Mouse (Mus musculus) midbrain, postnatal 0 days (tissue): ENCODE measurements at regions not wholly inside any gene's neighbourhood (a gene's known extent, or its start where the extent isn't known, plus 50 kb on each side); places are given as distances from the start of the nearest gene placed in this dataset.

ENCODE experiments used
- ATAC-seq: fragments of 200-750 bp; cut with Nextera tagmentation; 2 replicates; pipeline ENCODE4 v1.8.0; 2017; ENCODE audit warnings: moderate number of reproducible peaks, mild to moderate bottlenecking, moderate TSS enrichment, moderate library complexity; ENCODE audit not compliant: low FRiP score
- DNase-seq: peaks from one replicate; pipeline ENCODE4 v3.0.0-alpha.2; 2015; ENCODE audit warnings: low spot score
- H3K27ac ChIP-seq: fragments of 300-500 bp; sonication (generic); 2 replicates; pipeline ENCODE4 v1.5.1; 2014; ENCODE audit warnings: low read depth, mild to moderate bottlenecking, low read length, mixed read lengths
- H3K27me3 ChIP-seq: fragments of 300-500 bp; sonication (generic); 2 replicates; pipeline ENCODE4 v1.6.1; 2014; ENCODE audit warnings: low read length, control low read depth, mixed read lengths; ENCODE audit not compliant: insufficient read depth
- H3K36me3 ChIP-seq: fragments of 300-500 bp; sonication (generic); 2 replicates; pipeline ENCODE4 v1.6.1; 2014; ENCODE audit warnings: low read length, control low read depth, mixed read lengths; ENCODE audit not compliant: insufficient read depth
- H3K4me1 ChIP-seq: fragments of 300-500 bp; sonication (generic); 2 replicates; pipeline ENCODE4 v1.6.1; 2014; ENCODE audit warnings: mild to moderate bottlenecking, control low read depth, antibody characterized with exemption, low read length, mixed read lengths; ENCODE audit not compliant: insufficient read depth
- H3K4me2 ChIP-seq: fragments of 300-500 bp; sonication (generic); 2 replicates; pipeline ENCODE4 v1.6.1; 2014; ENCODE audit warnings: low read depth, mild to moderate bottlenecking, low read length, mixed read lengths; ENCODE audit not compliant: poor library complexity, severe bottlenecking
- H3K4me3 ChIP-seq: fragments of 300-500 bp; sonication (generic); 2 replicates; pipeline ENCODE4 v1.5.1; 2014; ENCODE audit warnings: low read depth, mild to moderate bottlenecking, low read length, moderate library complexity
- H3K9ac ChIP-seq: fragments of 300-500 bp; sonication (generic); replicated peaks from 2 replicates; pipeline ENCODE4 v1.6.1; 2014; ENCODE audit warnings: mild to moderate bottlenecking, low read length, moderate library complexity, mixed read lengths; ENCODE audit not compliant: poor library complexity, severe bottlenecking
- H3K9me3 ChIP-seq: fragments of 300-500 bp; sonication (generic); 2 replicates; pipeline ENCODE4 v1.6.1; 2016; ENCODE audit warnings: low read length, control low read depth
- CTCF ChIP-seq: IDR thresholded peaks from 2 replicates; pipeline ENCODE4 v1.5.1; 2016; ENCODE audit warnings: antibody characterized with exemption, mild to moderate bottlenecking
- WGBS: fragments of 180-500 bp; shearing (Covaris S2); extraction: QIAGEN DNeasy Blood & Tissue Kit; methylation state at CpG from one replicate; pipeline ENCODE4 v1.1.7; 2014; 5-methylcytosine and 5-hydroxymethylcytosine counted together

- WGBS = 19% methylated on average over 5 of the region's 5 CpGs
- Histone ChIP-seq H3K27me3 (no peaks in the 10 kb centered on the region), H3K9me3 (no peaks in the 10 kb centered on the region), H3K4me2 (no peak overlapping the region), H3K4me3 (no peak overlapping the region), H3K27ac (no peak overlapping the region), H3K9ac (no peak overlapping the region), H3K4me1 (no peaks in the 10 kb centered on the region), H3K36me3 (no peaks in the 10 kb centered on the region)
- DNase-seq (no peak), ATAC-seq (no peak)
- no peak for TF ChIP-seq CTCF
These were observed 315.6 kb downstream of the Etv1 start for GRCm38 (mm10) chr12:39094638-39095230.

- H3K4me3 ChIP-seq = no peak overlapping the region
- no peak overlapping the region for H3K9ac ChIP-seq
- no peak for DNase-seq
- no peak for TF ChIP-seq CTCF
- no peak overlapping the region for H3K27ac ChIP-seq
- no peaks in the 10 kb centered on the region for H3K9me3 ChIP-seq
- no peak overlapping the region for H3K4me2 ChIP-seq
- ATAC-seq = no peak
- H3K4me1 ChIP-seq = no peaks in the 10 kb centered on the region
- H3K36me3 ChIP-seq = no peaks in the 10 kb centered on the region
- H3K27me3 ChIP-seq = no peaks in the 10 kb centered on the region
- 79% methylated on average over 3 of the region's 3 CpGs for WGBS
These were observed 344.4 kb downstream of the Etv1 start for GRCm38 (mm10) chr12:39123391-39124095.

- H3K4me3 ChIP-seq = no peak overlapping the region
- WGBS = 77% methylated on average over 6 of the region's 6 CpGs
- no peak overlapping the region for H3K4me2 ChIP-seq
- no peak for DNase-seq
- TF ChIP-seq CTCF = no peak
- no peaks in the 10 kb centered on the region for H3K9me3 ChIP-seq
- no peak overlapping the region for H3K9ac ChIP-seq
- no peak for ATAC-seq
- no peaks in the 10 kb centered on the region for H3K4me1 ChIP-seq
- no peaks in the 10 kb centered on the region for H3K27me3 ChIP-seq
- H3K36me3 ChIP-seq = no peaks in the 10 kb centered on the region
- H3K27ac ChIP-seq = no peak overlapping the region
These were observed 375.5 kb downstream of the Etv1 start for GRCm38 (mm10) chr12:39154689-39155088.

- no peak for ATAC-seq
- 81% methylated on average over 4 of the region's 4 CpGs for WGBS
- no peaks in the 10 kb centered on the region for H3K9me3 ChIP-seq
- no peaks in the 10 kb centered on the region for H3K27me3 ChIP-seq
- H3K4me3 ChIP-seq = no peak overlapping the region
- no peaks in the 10 kb centered on the region for H3K36me3 ChIP-seq
- H3K4me2 ChIP-seq = no peak overlapping the region
- H3K27ac ChIP-seq = no peak overlapping the region
- no peaks in the 10 kb centered on the region for H3K4me1 ChIP-seq
- TF ChIP-seq CTCF = no peak
- H3K9ac ChIP-seq = no peak overlapping the region
- no peak for DNase-seq
These were observed 397.8 kb downstream of the Etv1 start for GRCm38 (mm10) chr12:39176958-39177357.

GRCm38 (mm10) chr12:39224073-39224472 is 444.9 kb downstream of the Etv1 start:
- Histone ChIP-seq H3K27ac (no peak overlapping the region), H3K4me2 (no peak overlapping the region), H3K9ac (no peak overlapping the region), H3K9me3 (no peaks in the 10 kb centered on the region), H3K27me3 (no peaks in the 10 kb centered on the region), H3K36me3 (no peaks in the 10 kb centered on the region), H3K4me3 (no peak overlapping the region), H3K4me1 (no peaks in the 10 kb centered on the region)
- ATAC-seq (no peak), DNase-seq (no peak)
- WGBS = 44% methylated on average over 4 of the region's 4 CpGs
- no peak for TF ChIP-seq CTCF

DNA sequence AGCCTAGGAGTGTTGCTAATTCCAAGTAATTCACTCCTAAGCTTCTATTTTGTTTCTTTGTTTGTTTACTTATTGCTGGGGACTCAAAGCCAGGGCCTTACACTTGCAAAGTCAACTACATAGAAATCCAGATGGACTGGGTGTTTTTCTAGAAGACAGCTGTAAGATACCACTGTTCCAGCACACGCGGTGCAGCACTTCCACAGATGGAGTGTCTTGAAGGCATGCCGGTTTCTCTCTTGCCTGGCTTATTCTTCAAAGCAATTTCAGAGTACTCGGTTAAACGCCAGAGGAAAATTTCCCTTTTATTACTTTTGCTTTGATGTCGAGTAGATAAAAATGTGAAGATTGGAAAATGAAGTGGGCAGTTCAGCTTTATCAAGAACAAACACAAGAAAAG is 477.4 kb downstream of the Etv1 start:
- no peaks in the 10 kb centered on the region for H3K9me3 ChIP-seq
- H3K4me2 ChIP-seq = no peak overlapping the region
- WGBS = 73% methylated on average over 6 of the region's 6 CpGs
- no peak for TF ChIP-seq CTCF
- ATAC-seq (no peak), DNase-seq (no peak)
- no peak overlapping the region for H3K27ac ChIP-seq
- no peaks in the 10 kb centered on the region for H3K4me1 ChIP-seq
- no peak overlapping the region for H3K9ac ChIP-seq
- H3K27me3 ChIP-seq = no peaks in the 10 kb centered on the region
- no peak overlapping the region for H3K4me3 ChIP-seq
- no peaks in the 10 kb centered on the region for H3K36me3 ChIP-seq
